Comparison of ENCODE assay signal across 10 mouse cellular contexts in the genomic region with DNA sequence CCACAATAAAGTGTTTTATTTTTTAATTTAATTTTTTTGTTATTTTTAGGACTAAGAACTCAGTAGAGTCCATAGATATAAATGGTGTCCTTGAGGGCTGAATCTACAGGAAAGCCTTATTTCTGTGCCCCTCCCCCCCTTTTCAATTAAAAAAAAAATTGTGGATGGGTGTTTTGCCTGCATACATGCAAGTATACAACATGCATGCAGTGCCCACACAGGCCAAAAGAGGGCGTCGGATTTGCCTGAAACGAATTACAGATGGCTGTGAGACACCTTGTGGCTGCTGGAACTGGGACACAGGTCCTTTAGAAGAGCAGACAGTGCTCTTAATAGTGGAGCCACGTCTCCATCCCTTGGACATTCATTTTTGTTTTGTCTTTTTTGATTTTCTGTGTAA. TPM values are rescaled to one million over a fixed set of nuclear protein-coding genes. Genes with fewer than 3 reads are reported as not detected.
DNase-seq lines count a peak whose midpoint lies in the region; ATAC-seq lines count a peak whose summit lies in the region.
"Had no signal": no experiment of that assay in that cellular context is flagged by ENCODE, and none has a peak within 500 bp of the region (broad histone marks: within the 10 kb centered on the region; RNA-seq: fewer than 3 reads in every experiment).

No protein-coding gene starts in this region.

- no peak overlapping the region for H3K4me2 ChIP-seq in limb, embryonic 11.5 days (ENCODE audit: low read depth, severe bottlenecking)

- no peak overlapping the region for H3K9ac ChIP-seq in limb, embryonic 11.5 days (ENCODE audit: low read length)

- H3K4me3 ChIP-seq in limb, embryonic 11.5 days (ENCODE audit: low read depth, low read length) = no peak overlapping the region
- H3K4me3 ChIP-seq in limb, embryonic 10.5 days = no peak overlapping the region
- H3K4me3 ChIP-seq: megakaryocyte, embryonic 14.5 days had no signal

- no peaks in the 10 kb centered on the region for H3K36me3 ChIP-seq in limb, embryonic 11.5 days (ENCODE audit: control insufficient read depth, insufficient read depth, low read length)
- no peaks in the 10 kb centered on the region for H3K36me3 ChIP-seq in limb, embryonic 10.5 days

- peak; percentile 8 to 10 for DNase-seq in cerebellum, adult 18-20 months
- DNase-seq in cerebellum, adult 11 months = no peak
- peak; percentile 60 for DNase-seq in limb, embryonic 11.5 days (ENCODE audit: low spot score)
- no peak for DNase-seq in limb, embryonic 10.5 days (ENCODE audit: low spot score)
- peak; percentile 30 for DNase-seq in adrenal gland, postnatal 25 days
- peak; percentile 42 for DNase-seq in lung, postnatal 36 days
- DNase-seq in urinary bladder, adult 18-20 months (ENCODE audit: low spot score in 2 of 2) = no peak

- H3K9me3 ChIP-seq in limb, embryonic 11.5 days (ENCODE audit: control insufficient read depth, low read length) = no peaks in the 10 kb centered on the region
- H3K9me3 ChIP-seq in limb, embryonic 10.5 days (replicated peaks) = no peaks in the 10 kb centered on the region
- H3K9me3 ChIP-seq: megakaryocyte, embryonic 14.5 days had no signal

- H3K4me1 ChIP-seq in limb, embryonic 11.5 days (ENCODE audit: control insufficient read depth, insufficient read depth, low read length) = no peaks in the 10 kb centered on the region
- H3K4me1 ChIP-seq in limb, embryonic 10.5 days = no peaks in the 10 kb centered on the region
- H3K4me1 ChIP-seq: megakaryocyte, embryonic 14.5 days had no signal

- no peaks in the 10 kb centered on the region for H3K27me3 ChIP-seq in limb, embryonic 11.5 days (ENCODE audit: control insufficient read depth, insufficient read depth, low read length)
- no peaks in the 10 kb centered on the region for H3K27me3 ChIP-seq in limb, embryonic 10.5 days (ENCODE audit: low read depth, poor library complexity, severe bottlenecking)
- H3K27me3 ChIP-seq: megakaryocyte, embryonic 14.5 days had no signal

- no peak overlapping the region for H3K27ac ChIP-seq in limb, embryonic 11.5 days (replicated peaks; ENCODE audit: low read depth, low read length)
- H3K27ac ChIP-seq in limb, embryonic 10.5 days = no peak overlapping the region

- ATAC-seq in limb, embryonic 11.5 days (ENCODE audit: insufficient number of reproducible peaks, low FRiP score, low TSS enrichment, low read depth) = no peak
- ATAC-seq in erythroblast, adult 5-6 weeks (replicated peaks; ENCODE audit: low FRiP score, poor library complexity, severe bottlenecking) = no peak

- WGBS in limb, embryonic 11.5 days = 29% methylated on average over 4 of the region's 4 CpGs
- WGBS in limb, embryonic 10.5 days = 32% methylated on average over 4 of the region's 4 CpGs

RNA-seq across cellular contexts. Expression of gene 4933409G03Rik, which starts 9.9 kb away (rescaled TPM):
- polyA plus RNA-seq in limb, embryonic 11.5 days (2014; fragmentation: Nextera tagmentation; extraction: Ambion mirVana) = not detected in 2 replicates
- not detected in 2 replicates for polyA plus RNA-seq in limb, embryonic 10.5 days (2016; fragmentation: Nextera tagmentation; extraction: Ambion mirVana)
- total RNA-seq in adrenal gland, postnatal 25 days (2021) = not detected in 2 replicates
- not detected in 2 replicates for total RNA-seq in erythroblast, adult 5-6 weeks (2015; ENCODE audit: low replicate concordance)
- total RNA-seq in erythroblast, adult 5-6 weeks (2017; ENCODE audit: low replicate concordance) = not detected in 2 replicates
- polyA plus RNA-seq: gonadal fat pad, adult 2 months had no signal

Comparison
In these comparisons a context has a peak if more than half of its experiments do, and no peak if none do; other contexts are left out.
1. DNase-seq: peak in cerebellum, adult 18-20 months (2 of 2), limb, embryonic 11.5 days (single experiment), adrenal gland, postnatal 25 days (single experiment) and lung, postnatal 36 days (single experiment); none in cerebellum, adult 11 months (single experiment), limb, embryonic 10.5 days (single experiment) and urinary bladder, adult 18-20 months (0 of 2).